16 mouse cellular contexts compared by ENCODE assay signal in genomic region chr6:82066515-82067081, GRCm38 (mm10). TPM values are rescaled to one million over a fixed set of nuclear protein-coding genes. Genes with fewer than 3 reads are reported as not detected.
DNase-seq lines count a peak whose midpoint lies in the region; ATAC-seq lines count a peak whose summit lies in the region.
"Had no signal": no experiment of that assay in that cellular context is flagged by ENCODE, and none has a peak within 500 bp of the region (broad histone marks: within the 10 kb centered on the region; RNA-seq: fewer than 3 reads in every experiment).

No protein-coding gene starts in this region.

- no peak overlapping the region for H3K4me3 ChIP-seq in kidney, embryonic 16.5 days (ENCODE audit: low read length)
- no peak overlapping the region for H3K4me3 ChIP-seq in heart, embryonic 16.5 days (ENCODE audit: low read length)
- no peak overlapping the region for H3K4me3 ChIP-seq in midbrain, embryonic 11.5 days (ENCODE audit: low read depth, low read length)
- H3K4me3 ChIP-seq: limb, embryonic 10.5 days; midbrain, embryonic 12.5 days; stomach, embryonic 15.5 days had no signal

- no peak overlapping the region for H3K4me2 ChIP-seq in kidney, embryonic 16.5 days (replicated peaks; ENCODE audit: low read depth, low read length)
- no peak overlapping the region for H3K4me2 ChIP-seq in heart, embryonic 16.5 days (ENCODE audit: low read depth, low read length)
- no peak overlapping the region for H3K4me2 ChIP-seq in midbrain, embryonic 11.5 days
- H3K4me2 ChIP-seq: midbrain, embryonic 12.5 days; stomach, embryonic 15.5 days had no signal

- no peaks in the 10 kb centered on the region for H3K4me1 ChIP-seq in kidney, embryonic 16.5 days (ENCODE audit: insufficient read depth, low read length)
- H3K4me1 ChIP-seq in heart, embryonic 16.5 days (ENCODE audit: control insufficient read depth, insufficient read depth, low read length) = no peaks in the 10 kb centered on the region
- H3K4me1 ChIP-seq in midbrain, embryonic 11.5 days (ENCODE audit: control insufficient read depth, insufficient read depth, low read length) = no peaks in the 10 kb centered on the region
- H3K4me1 ChIP-seq: limb, embryonic 10.5 days; midbrain, embryonic 12.5 days; stomach, embryonic 15.5 days had no signal

- no peak for DNase-seq in kidney, adult 11 months
- DNase-seq in lung, postnatal 10 days = peak; percentile 55
- no peak for DNase-seq in lung, postnatal 14 days
- DNase-seq in lung, postnatal 25 days (ENCODE audit: low spot score) = peak; percentile 26
- no peak for DNase-seq in midbrain, embryonic 11.5 days (ENCODE audit: low spot score, missing footprints)
- DNase-seq in MN1 (ENCODE audit: low spot score) = no peak
- DNase-seq: adrenal gland, postnatal 14 days; cerebellum, adult 9-10 months; right cerebral cortex, adult 18-20 months had no signal

- H3K9me3 ChIP-seq in kidney, embryonic 16.5 days (ENCODE audit: low read length) = no peaks in the 10 kb centered on the region
- no peaks in the 10 kb centered on the region; the same call in 1 of the 2 replicates for H3K9me3 ChIP-seq in heart, embryonic 16.5 days (replicated peaks; ENCODE audit: control insufficient read depth, low read length)
- no peaks in the 10 kb centered on the region for H3K9me3 ChIP-seq in midbrain, embryonic 11.5 days (ENCODE audit: control insufficient read depth, low read length)
- H3K9me3 ChIP-seq: limb, embryonic 10.5 days; midbrain, embryonic 12.5 days; stomach, embryonic 15.5 days had no signal

- ATAC-seq in kidney, embryonic 16.5 days (ENCODE audit: low FRiP score, low TSS enrichment) = no peak
- peak; percentile 80 for ATAC-seq in heart, embryonic 16.5 days (replicated peaks; ENCODE audit: extremely low read depth, insufficient read depth, low FRiP score)
- no peak for ATAC-seq in midbrain, embryonic 11.5 days (ENCODE audit: low FRiP score)
- ATAC-seq: forebrain, embryonic 14.5 days had no signal

- H3K36me3 ChIP-seq in kidney, embryonic 16.5 days (ENCODE audit: insufficient read depth, low read length) = peaks cover 19% of the 10 kb centered on the region; the same call in 1 of the 2 replicates
- no peaks in the 10 kb centered on the region for H3K36me3 ChIP-seq in heart, embryonic 16.5 days (ENCODE audit: control insufficient read depth, insufficient read depth)
- H3K36me3 ChIP-seq in midbrain, embryonic 11.5 days (ENCODE audit: control insufficient read depth, insufficient read depth, low read length) = no peaks in the 10 kb centered on the region
- H3K36me3 ChIP-seq: G1E; midbrain, embryonic 12.5 days had no signal

- no peak overlapping the region for H3K9ac ChIP-seq in kidney, embryonic 16.5 days (replicated peaks; ENCODE audit: low read length)
- no peak overlapping the region for H3K9ac ChIP-seq in heart, embryonic 16.5 days (ENCODE audit: low read length)
- no peak overlapping the region for H3K9ac ChIP-seq in midbrain, embryonic 11.5 days (ENCODE audit: low read length)
- H3K9ac ChIP-seq: midbrain, embryonic 12.5 days; stomach, embryonic 15.5 days had no signal

- WGBS in kidney, embryonic 16.5 days = 85% methylated on average over 8 of the region's 8 CpGs
- 68% methylated on average over 8 of the region's 8 CpGs for WGBS in heart, embryonic 16.5 days
- WGBS in midbrain, embryonic 11.5 days = 93% methylated on average over 8 of the region's 8 CpGs

- H3K27ac ChIP-seq in kidney, embryonic 16.5 days (ENCODE audit: low read length) = peak overlapping the region; percentile 25; the same call in 1 of the 2 replicates
- H3K27ac ChIP-seq in heart, embryonic 16.5 days (ENCODE audit: low read length) = peak overlapping the region; percentile 69
- H3K27ac ChIP-seq in midbrain, embryonic 11.5 days (ENCODE audit: low read depth, low read length) = no peak overlapping the region
- H3K27ac ChIP-seq: limb, embryonic 10.5 days; midbrain, embryonic 12.5 days; stomach, embryonic 15.5 days had no signal

- no peaks in the 10 kb centered on the region for H3K27me3 ChIP-seq in kidney, embryonic 16.5 days (ENCODE audit: insufficient read depth, low read length)
- no peaks in the 10 kb centered on the region for H3K27me3 ChIP-seq in heart, embryonic 16.5 days (ENCODE audit: control insufficient read depth, insufficient read depth, low read length)
- H3K27me3 ChIP-seq in midbrain, embryonic 11.5 days (ENCODE audit: control insufficient read depth, insufficient read depth, low read length) = no peaks in the 10 kb centered on the region
- H3K27me3 ChIP-seq: midbrain, embryonic 12.5 days; stomach, embryonic 15.5 days had no signal

RNA-seq across cellular contexts. Expression of gene Eva1a, which starts 25.8 kb away (rescaled TPM):
- 49.7 TPM in 2 replicates for polyA plus RNA-seq in kidney, embryonic 16.5 days (2015; fragmentation: Nextera tagmentation; extraction: Ambion mirVana)
- polyA plus RNA-seq in heart, embryonic 16.5 days (2015; fragmentation: Nextera tagmentation; extraction: Ambion mirVana) = 5.8 and 7.5 TPM in 2 replicates
- 2.4 and 2.7 TPM in 2 replicates for polyA plus RNA-seq in midbrain, embryonic 11.5 days (2014; fragmentation: Nextera tagmentation; extraction: Ambion mirVana)
- polyA plus RNA-seq: G1E had no signal

Comparison
In these comparisons a context has a peak if more than half of its experiments do, and no peak if none do; other contexts are left out.
1. DNase-seq: peak in lung, postnatal 10 days (single experiment) and lung, postnatal 25 days (single experiment); none in kidney, adult 11 months (single experiment), lung, postnatal 14 days (single experiment), midbrain, embryonic 11.5 days (single experiment) and MN1 (single experiment).